Mouse (Mus musculus): ENCODE results near the gene Rims4.

DNA sequence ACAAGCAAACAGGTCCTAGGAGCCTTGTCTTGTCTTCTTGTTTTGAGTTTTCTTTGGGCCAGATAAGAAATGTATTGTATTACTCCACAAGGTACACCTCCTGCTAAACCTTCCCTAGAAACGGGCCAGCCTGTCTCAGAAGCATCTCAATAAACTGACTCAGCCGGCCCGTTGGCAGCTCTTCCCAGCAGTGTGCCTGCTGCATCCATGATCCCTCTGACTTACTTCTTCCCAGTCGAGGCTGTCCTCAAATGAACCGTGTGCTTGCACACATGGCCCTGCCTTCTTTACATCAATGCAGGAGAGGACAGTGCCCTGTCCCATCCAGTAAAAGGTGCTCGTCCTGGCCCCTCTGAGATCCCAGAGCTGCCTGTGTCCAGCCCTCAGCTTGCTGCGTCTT is 8.9 kb downstream of the Rims4 start:
- TF ChIP-seq CTCF (IDR thresholded peaks at IDR 0.05; ENCODE audit: low read depth, low read length) (no peak), GATA1 (IDR thresholded peaks at IDR 0.05; ENCODE audit: borderline replicate concordance, low read length) (no peak), TAL1 (conservative IDR thresholded peaks at IDR 0.05; ENCODE audit: low read depth, low read length) (no peak), POLR2AphosphoS5 (IDR thresholded peaks at IDR 0.05; ENCODE audit: insufficient replicate concordance, low read depth, low read length) (no peak), GATA2 (IDR thresholded peaks at IDR 0.05; ENCODE audit: borderline replicate concordance, low read depth, low read length) (no peak)

Measured in G1E (cell line).